Mouse (Mus musculus) limb, embryonic 10.5 days (tissue): ENCODE data around the gene Tmem102. TPM values are rescaled to one million over a fixed set of nuclear protein-coding genes. Genes with fewer than 3 reads are reported as not detected.
A peak's percentile ranks its signal among the peaks of the same experiment; 100 is the strongest.

Experiments used
- DNase-seq: peaks from one replicate; pipeline ENCODE4 v3.0.0-alpha.2; 2017; ENCODE audit warnings: low spot score
- H3K27ac ChIP-seq: fragments of 300-500 bp; sonication (generic); 2 replicates; pipeline ENCODE4 v1.5.1; 2016; ENCODE audit warnings: mild to moderate bottlenecking
- H3K27me3 ChIP-seq: fragments of 300-500 bp; sonication (generic); 2 replicates; pipeline ENCODE4 v1.6.1; 2016; ENCODE audit warnings: low read depth, mild to moderate bottlenecking; ENCODE audit not compliant: poor library complexity, severe bottlenecking
- H3K36me3 ChIP-seq: fragments of 300-500 bp; sonication (generic); 2 replicates; pipeline ENCODE4 v1.6.1; 2016; ENCODE audit warnings: mild to moderate bottlenecking, moderate library complexity
- H3K4me1 ChIP-seq: fragments of 300-500 bp; sonication (generic); 2 replicates; pipeline ENCODE4 v1.6.1; 2016
- H3K4me3 ChIP-seq: fragments of 300-500 bp; sonication (generic); 2 replicates; pipeline ENCODE4 v1.5.1; 2016; ENCODE audit warnings: mild to moderate bottlenecking, moderate library complexity
- H3K9me3 ChIP-seq: fragments of 300-500 bp; sonication (generic); replicated peaks from 2 replicates; pipeline ENCODE4 v1.6.1; 2016; ENCODE audit warnings: mild to moderate bottlenecking
- WGBS: fragments of 180-500 bp; shearing (Covaris S2); methylation state at CpG from one replicate; pipeline ENCODE4 v1.1.7; 2016; 5-methylcytosine and 5-hydroxymethylcytosine counted together
- polyA plus RNA-seq: library from polyadenylated mRNA; unstranded; fragments of >200 nt; fragmentation: Nextera tagmentation; extraction: Ambion mirVana; gene quantifications from 2 replicates; pipeline ENCODE4 v1.2.1, GENCODE M21; 2016

Tmem102 gene
- polyA plus RNA-seq, 1 experiment from 2014 or later, result 1.4 TPM

- H3K9me3 ChIP-seq, result no peaks in the 10 kb centered on the region
- H3K36me3 ChIP-seq, result 0 out of 2 replicates have a peak, but pooled peaks cover 2% of the 10 kb centered on the region
- WGBS, result 69% methylated on average over 5 of the region's 5 CpGs
- H3K4me1 ChIP-seq, result peaks cover 19% of the 10 kb centered on the region
- no peak for DNase-seq
- H3K27me3 ChIP-seq, result peaks cover 59% of the 10 kb centered on the region
- H3K4me3 ChIP-seq, result no peak overlapping the region
- no peak overlapping the region for H3K27ac ChIP-seq
Observed at GRCm38 (mm10) chr11:69774961-69775360, 30.5 kb downstream of the Tmem102 start.

DNA sequence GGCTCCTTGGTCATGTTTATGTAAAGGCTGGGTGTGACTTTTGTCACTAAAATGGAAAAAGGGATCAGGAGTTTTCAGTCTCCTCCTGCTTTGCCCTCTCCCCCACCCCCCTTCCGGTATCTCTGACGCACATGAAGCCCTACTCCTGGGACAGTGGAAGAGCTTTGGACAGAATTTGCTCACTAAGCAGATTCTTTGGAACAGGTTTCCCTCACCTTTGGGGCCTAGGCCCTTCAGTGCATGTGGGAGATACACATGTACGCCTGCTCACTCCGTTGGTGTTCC, 37.9 kb downstream of the Tmem102 start:
- Histone ChIP-seq H3K27me3 (peaks cover 15% of the 10 kb centered on the region), H3K4me3 (0 out of 2 replicates have a peak overlapping the region, but pooled peaks have one; percentile 1), H3K9me3 (no peaks in the 10 kb centered on the region), H3K27ac (no peak overlapping the region), H3K36me3 (no peaks in the 10 kb centered on the region), H3K4me1 (peaks cover 36% of the 10 kb centered on the region)
- WGBS, result 65% methylated on average over 4 of the region's 4 CpGs
- no peak for DNase-seq

DNA sequence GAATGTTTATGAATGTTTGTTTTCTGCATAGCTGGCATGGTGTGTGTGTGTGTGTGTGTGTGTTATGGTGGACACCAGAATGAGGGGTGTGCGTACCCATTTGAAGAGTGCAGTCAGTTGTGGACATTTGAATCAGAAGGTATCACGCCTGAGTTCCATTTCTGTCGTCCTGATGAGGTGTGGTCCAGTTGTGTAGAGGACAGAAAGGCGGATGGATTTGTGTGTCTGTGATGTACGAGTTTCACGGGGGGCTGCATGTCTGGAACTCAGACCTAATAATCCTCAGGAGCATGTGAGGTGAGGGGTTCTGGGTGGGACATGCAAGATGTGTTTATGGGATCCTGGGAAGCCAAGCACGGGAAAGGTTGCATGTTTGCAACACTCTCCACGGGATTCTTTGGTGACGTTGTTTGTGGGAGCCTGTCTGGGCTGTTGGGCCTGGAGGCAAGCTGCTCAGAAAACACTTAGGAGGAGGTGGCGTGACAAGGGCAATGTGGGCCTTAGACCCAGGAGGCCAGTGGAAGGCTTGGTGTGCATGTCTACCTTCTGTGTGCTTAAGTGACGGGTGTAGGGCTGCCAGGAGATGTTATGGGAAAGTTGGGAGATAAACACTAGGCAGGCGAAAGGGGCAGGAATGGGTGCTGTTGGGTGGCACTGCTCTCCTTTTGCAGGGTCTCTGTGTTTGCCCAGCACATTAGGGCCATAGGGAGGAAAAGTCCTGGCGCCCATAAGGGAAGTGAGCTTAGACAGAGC, 38.4 kb downstream of the Tmem102 start:
- peaks cover 36% of the 10 kb centered on the region for H3K4me1 ChIP-seq
- DNase-seq, result no peak
- peaks cover 15% of the 10 kb centered on the region for H3K27me3 ChIP-seq
- no peaks in the 10 kb centered on the region for H3K36me3 ChIP-seq
- peak overlapping the region; percentile 85 for H3K4me3 ChIP-seq
- no peak overlapping the region for H3K27ac ChIP-seq
- WGBS, result 64% methylated on average over 13 of the region's 13 CpGs
- no peaks in the 10 kb centered on the region for H3K9me3 ChIP-seq

- WGBS, result under 1% methylated on average over 35 of the region's 37 CpGs
- H3K27ac ChIP-seq, result peak overlapping the region; percentile 93
- no peaks in the 10 kb centered on the region for H3K36me3 ChIP-seq
- peaks cover 36% of the 10 kb centered on the region for H3K4me1 ChIP-seq
- H3K4me3 ChIP-seq, result peak overlapping the region; percentile 85
- H3K27me3 ChIP-seq, result peaks cover 15% of the 10 kb centered on the region
- DNase-seq, result peak; percentile 69
- H3K9me3 ChIP-seq, result no peaks in the 10 kb centered on the region
Observed at GRCm38 (mm10) chr11:69766126-69766609, 39.3 kb downstream of the Tmem102 start.

DNA sequence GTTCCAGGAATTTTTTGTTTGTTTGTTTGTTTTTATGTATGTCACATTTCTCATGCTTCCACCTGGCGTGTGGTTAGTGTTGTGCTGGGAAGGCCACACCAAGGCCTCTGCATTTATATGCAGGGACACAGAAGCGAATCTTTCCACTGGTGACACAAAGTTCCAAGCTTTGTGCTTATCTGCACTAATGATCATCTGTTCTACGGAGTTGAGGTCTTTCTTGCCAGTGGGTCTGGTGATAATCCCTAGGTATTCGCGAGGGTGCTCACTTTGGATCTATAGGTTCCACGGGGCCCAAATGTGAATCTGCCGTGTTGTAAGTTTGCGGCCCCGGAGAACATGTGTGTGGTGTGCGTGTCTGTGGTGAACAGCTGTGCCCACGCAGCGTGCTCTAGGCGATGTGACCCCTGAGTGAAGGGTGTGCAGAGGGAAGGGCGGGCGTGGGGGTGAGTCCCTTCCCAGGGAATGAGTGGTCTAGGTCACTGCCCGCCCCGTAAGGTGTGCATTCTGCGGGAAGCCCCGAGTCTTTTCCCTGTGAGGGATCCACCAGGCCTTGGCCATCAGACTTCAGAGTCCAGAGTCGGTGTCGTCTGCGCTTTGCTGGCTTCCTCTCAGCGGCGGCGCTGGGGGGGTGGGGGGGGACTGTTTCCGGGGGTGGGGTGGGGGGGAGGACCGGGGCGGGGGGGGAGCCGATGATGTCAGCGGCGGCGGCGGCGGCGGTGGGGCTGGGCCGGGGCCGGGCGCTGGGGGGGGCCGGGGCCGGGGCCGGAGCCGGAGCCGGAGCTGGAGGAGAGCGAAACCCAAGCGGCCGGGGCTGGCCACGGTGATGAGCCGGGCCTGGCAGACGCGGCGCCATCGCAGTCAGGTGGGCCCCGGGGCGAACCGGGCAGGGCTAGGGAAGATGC, 40.0 kb downstream of the Tmem102 start, which contains the start of gene Zbtb4:
Gene Zbtb4 (plus strand): TSS at position 692 of the 905 bp plus-strand sequence.
- WGBS, result 25% methylated on average over 38 of the region's 55 CpGs
- H3K36me3 ChIP-seq, result no peaks in the 10 kb centered on the region
- DNase-seq, result peak; percentile 63
- H3K4me3 ChIP-seq, result peak within 1 kb of the TSS; percentile 85
- peaks cover 41% of the 10 kb centered on the region for H3K4me1 ChIP-seq
- peaks cover 15% of the 10 kb centered on the region for H3K27me3 ChIP-seq
- no peaks in the 10 kb centered on the region for H3K9me3 ChIP-seq
- peak within 1 kb of the TSS; percentile 93 for H3K27ac ChIP-seq

DNA sequence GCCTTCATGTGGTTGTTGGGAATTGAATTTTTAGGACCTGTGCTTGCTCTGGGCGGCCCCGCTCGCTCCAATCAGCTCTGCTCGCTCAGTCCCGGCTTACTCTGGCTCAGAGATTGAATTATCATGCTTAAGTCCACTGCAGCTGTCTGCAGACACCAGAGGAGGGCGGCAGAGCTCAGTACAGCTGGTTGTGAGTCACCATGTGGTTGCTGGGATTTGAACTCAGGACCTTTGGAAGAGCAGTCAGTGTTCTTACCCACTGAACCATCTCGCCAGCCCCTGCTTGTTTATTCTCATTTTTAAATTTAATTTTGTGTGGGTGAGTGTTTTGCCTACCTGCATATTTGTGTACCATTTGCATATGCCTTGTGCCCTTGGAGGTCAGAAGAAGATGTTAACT, 41.9 kb downstream of the Tmem102 start:
- no peak for DNase-seq
- WGBS, result 69% methylated on average over 7 of the region's 7 CpGs
- Histone ChIP-seq H3K27ac (no peak overlapping the region), H3K36me3 (no peaks in the 10 kb centered on the region), H3K4me3 (no peak overlapping the region), H3K9me3 (no peaks in the 10 kb centered on the region), H3K4me1 (peaks cover 48% of the 10 kb centered on the region), H3K27me3 (peaks cover 15% of the 10 kb centered on the region)

GRCm38 (mm10) chr11:69761868-69762267, 43.6 kb downstream of the Tmem102 start, which contains the start of gene Slc35g3:
TSS of gene Slc35g3 (minus strand) at chr11:69761968.
- Histone ChIP-seq H3K4me1 (peaks cover 45% of the 10 kb centered on the region), H3K27ac (peak within 1 kb of the TSS; percentile 97), H3K27me3 (peaks cover 1% of the 10 kb centered on the region; the same call in 1 of the 2 replicates), H3K36me3 (no peaks in the 10 kb centered on the region), H3K4me3 (peak within 1 kb of the TSS; percentile 14; the same call in 1 of the 2 replicates), H3K9me3 (no peaks in the 10 kb centered on the region)
- WGBS, result 85% methylated on average over 1 of the region's 1 CpGs
- DNase-seq, result no peak

- 95% methylated on average over 7 of the region's 7 CpGs for WGBS
- Histone ChIP-seq H3K4me3 (no peak overlapping the region), H3K4me1 (peaks cover 45% of the 10 kb centered on the region), H3K27me3 (no peaks in the 10 kb centered on the region), H3K27ac (peak overlapping the region; percentile 97), H3K9me3 (no peaks in the 10 kb centered on the region), H3K36me3 (0 out of 2 replicates have a peak, but pooled peaks cover 3% of the 10 kb centered on the region)
- no peak for DNase-seq
Observed at GRCm38 (mm10) chr11:69760901-69761200, 44.6 kb downstream of the Tmem102 start.

- Histone ChIP-seq H3K4me3 (peak overlapping the region; percentile 67), H3K9me3 (no peaks in the 10 kb centered on the region), H3K27ac (peak overlapping the region; percentile 97), H3K27me3 (no peaks in the 10 kb centered on the region), H3K4me1 (peaks cover 45% of the 10 kb centered on the region), H3K36me3 (0 out of 2 replicates have a peak, but pooled peaks cover 5% of the 10 kb centered on the region)
- WGBS, result 84% methylated on average over 14 of the region's 14 CpGs
- DNase-seq, result no peak
Observed at GRCm38 (mm10) chr11:69760160-69760900, 45.1 kb downstream of the Tmem102 start.

- Histone ChIP-seq H3K4me3 (peak overlapping the region; percentile 67), H3K36me3 (0 out of 2 replicates have a peak, but pooled peaks cover 5% of the 10 kb centered on the region), H3K4me1 (peaks cover 47% of the 10 kb centered on the region), H3K27me3 (no peaks in the 10 kb centered on the region), H3K27ac (peak overlapping the region; percentile 97), H3K9me3 (no peaks in the 10 kb centered on the region)
- WGBS, result under 1% methylated on average over 37 of the region's 37 CpGs
- peak; percentile 90 for DNase-seq
Observed at GRCm38 (mm10) chr11:69758971-69759721, 46.3 kb downstream of the Tmem102 start.

DNA sequence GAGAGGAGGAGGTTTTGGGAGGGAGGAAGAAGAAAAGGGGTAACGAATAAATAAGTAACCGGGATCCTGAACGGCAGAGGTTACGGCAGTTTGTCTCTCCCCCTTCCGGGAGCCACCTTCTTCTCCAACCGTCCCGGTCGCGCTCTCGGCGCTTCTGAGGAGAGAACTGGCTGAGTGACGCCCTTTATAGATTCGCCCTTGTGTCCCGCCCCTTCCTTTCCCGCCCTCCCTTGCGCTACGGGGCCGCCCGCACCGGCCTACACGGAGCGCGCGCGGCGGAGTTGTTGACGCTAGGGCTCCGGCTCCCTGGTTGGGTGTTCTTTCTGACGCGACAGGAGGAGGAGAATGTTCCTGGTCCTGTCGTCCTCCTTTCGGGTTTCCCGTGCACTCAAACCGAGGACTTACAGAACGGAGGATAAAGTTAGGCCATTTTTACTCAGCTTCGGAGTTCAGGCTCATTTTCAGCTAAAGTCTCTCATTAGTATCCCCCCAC, 46.9 kb downstream of the Tmem102 start, which contains the start of gene Polr2a:
Gene Polr2a (minus strand): TSS at position 160 of the 493 bp plus-strand sequence.
- DNase-seq, result peak; percentile 100
- Histone ChIP-seq H3K27me3 (no peaks in the 10 kb centered on the region), H3K4me1 (peaks cover 47% of the 10 kb centered on the region), H3K9me3 (no peaks in the 10 kb centered on the region), H3K27ac (peak within 1 kb of the TSS; percentile 97), H3K4me3 (peak within 1 kb of the TSS; percentile 67), H3K36me3 (0 out of 2 replicates have a peak, but pooled peaks cover 5% of the 10 kb centered on the region)
- under 1% methylated on average over 36 of the region's 36 CpGs for WGBS
